Comparison of ENCODE assay signal across 20 mouse cellular contexts in the genomic region with DNA sequence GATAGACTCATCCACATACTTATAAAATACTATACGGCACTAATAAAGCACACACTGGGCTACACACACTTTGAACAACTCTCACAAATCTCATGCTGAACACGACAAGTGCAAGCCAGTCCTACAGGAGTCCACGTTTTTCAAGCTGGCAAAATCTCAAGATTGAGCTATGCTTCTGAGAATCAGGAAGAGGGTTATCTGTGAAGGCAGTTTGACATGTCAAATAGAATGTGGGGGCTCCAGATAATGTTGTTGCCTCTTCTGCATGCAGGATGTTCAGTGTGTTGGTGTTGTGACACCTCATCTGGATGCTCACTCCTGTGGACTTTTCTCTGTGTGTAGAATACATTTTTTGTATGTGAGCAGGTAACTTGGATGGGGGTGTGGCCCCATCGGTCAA.
DNase-seq lines count a peak whose midpoint lies in the region; ATAC-seq and TF ChIP-seq lines count a peak whose summit lies in the region.
"Had no signal": no experiment of that assay in that cellular context is flagged by ENCODE, and none has a peak within 500 bp of the region (broad histone marks: within the 10 kb centered on the region; RNA-seq: fewer than 3 reads in every experiment).

No protein-coding gene starts in this region.

- H3K9ac ChIP-seq in MEL (ENCODE audit: control insufficient read depth, low read depth, low read length, poor library complexity, severe bottlenecking): no peak overlapping the region
- no peak overlapping the region for H3K9ac ChIP-seq in midbrain, embryonic 15.5 days

- TF ChIP-seq POLR2A in MEL (IDR thresholded peaks at IDR 0.05; ENCODE audit: control insufficient read depth in 1 of 2, insufficient read depth in 1 of 2, low read depth in 1 of 2, low read length in 2 of 2, poor library complexity in 1 of 2): no peak

- no peak for TF ChIP-seq CTCF in MEL (IDR thresholded peaks at IDR 0.05 in 2 of 3, conservative IDR thresholded peaks at IDR 0.05 in 1 of 3; ENCODE audit: control insufficient read depth in 1 of 3, insufficient read depth in 1 of 3, low read depth in 2 of 3, low read length in 3 of 3, poor library complexity in 1 of 3, severe bottlenecking in 1 of 3)

- H3K79me2 ChIP-seq in MEL (ENCODE audit: control insufficient read depth, insufficient read depth, low read length, poor library complexity): no peaks in the 10 kb centered on the region

- peak; percentile 73 for DNase-seq in MEL (ENCODE audit: low read depth, low spot score)
- DNase-seq in MEL-GATA-1-ER (ENCODE audit: extremely low read depth, low read depth): peak; percentile 47
- no peak for DNase-seq in cerebellum, adult 11 months
- DNase-seq: adrenal gland, adult 2 months; adrenal gland, adult 8-10 months; adrenal gland, postnatal 10 days; adrenal gland, postnatal 14 days; adrenal gland, postnatal 25 days; adrenal gland, postnatal 36 days; B cell, adult 2 months; cerebellum, adult 11-12 months; cerebellum, adult 18-20 months; cerebellum, adult 2 months; cerebellum, adult 8-10 months; cerebellum, adult 9-10 months had no signal

- ATAC-seq in midbrain, embryonic 15.5 days (replicated peaks): no peak
- ATAC-seq: activated CD4-positive, CD25-positive, alpha-beta regulatory T cell, adult 4 months; CD4-positive, CD25-positive, alpha-beta regulatory T cell, adult 4 months; Patski had no signal

- H3K9me3 ChIP-seq in MEL (replicated peaks; ENCODE audit: insufficient read depth, low read length): no peaks in the 10 kb centered on the region
- no peaks in the 10 kb centered on the region for H3K9me3 ChIP-seq in midbrain, embryonic 15.5 days
- H3K9me3 ChIP-seq: G1E had no signal

- H3K36me3 ChIP-seq in MEL (ENCODE audit: control insufficient read depth in 1 of 2, insufficient read depth in 2 of 2, low read length in 2 of 2): peaks cover 0 to 9% of the 10 kb centered on the region in 2 experiments; a peak in 2 of 4 replicates
- no peaks in the 10 kb centered on the region for H3K36me3 ChIP-seq in midbrain, embryonic 15.5 days (replicated peaks)
- H3K36me3 ChIP-seq: G1E had no signal

- H3K4me1 ChIP-seq in MEL (ENCODE audit: control insufficient read depth in 1 of 2, insufficient read depth in 2 of 2, low read length in 2 of 2): peaks cover 0 to 13% of the 10 kb centered on the region in 2 experiments; a peak in 2 of 4 replicates
- no peaks in the 10 kb centered on the region for H3K4me1 ChIP-seq in midbrain, embryonic 15.5 days

- 85% methylated on average over 4 of the region's 4 CpGs for WGBS in midbrain, embryonic 15.5 days

- 0 out of 4 replicates have a peak, but pooled peaks cover 0 to 2% of the 10 kb centered on the region in 2 experiments for H3K27me3 ChIP-seq in MEL (ENCODE audit: control insufficient read depth in 1 of 2, insufficient read depth in 2 of 2, low read length in 2 of 2)
- H3K27me3 ChIP-seq in midbrain, embryonic 15.5 days (replicated peaks): 0 out of 2 replicates have a peak, but pooled peaks cover 2% of the 10 kb centered on the region

- H3K27ac ChIP-seq in MEL (ENCODE audit: control insufficient read depth, low read depth, low read length): no peak overlapping the region
- no peak overlapping the region for H3K27ac ChIP-seq in midbrain, embryonic 15.5 days

- peak; percentile 62 to 65; a peak in 3 of 4 replicates for TF ChIP-seq EP300 in MEL (IDR thresholded peaks at IDR 0.05; ENCODE audit: low read depth in 1 of 2, low read length in 2 of 2)

- TF ChIP-seq RAD21 in MEL (IDR thresholded peaks at IDR 0.05; ENCODE audit: low read depth, low read length): no peak

- H3K4me3 ChIP-seq in MEL (ENCODE audit: control insufficient read depth in 1 of 2, insufficient read depth in 1 of 2, low read depth in 2 of 2, low read length in 2 of 2): no peak overlapping the region
- no peak overlapping the region for H3K4me3 ChIP-seq in midbrain, embryonic 15.5 days

- no peak overlapping the region for H3K4me2 ChIP-seq in midbrain, embryonic 15.5 days

TF ChIP-seq in MEL, 35 proteins besides CTCF, POLR2A, EP300 and RAD21:
- TF ChIP-seq RCOR1 (IDR thresholded peaks at IDR 0.05; ENCODE audit: low read depth, low read length) (peak; percentile 61; the same call in 1 of the 2 replicates), CHD2 (IDR thresholded peaks at IDR 0.05; ENCODE audit: low read length) (no peak), TCF12 (IDR thresholded peaks at IDR 0.05; ENCODE audit: low read depth, low read length) (0 out of 2 replicates have a peak, but pooled peaks have one; percentile 8), MEF2A (IDR thresholded peaks at IDR 0.05; ENCODE audit: extremely low read depth, insufficient replicate concordance, low read depth, low read length, poor library complexity, severe bottlenecking) (no peak), ELF1 (IDR thresholded peaks at IDR 0.05; ENCODE audit: low read depth, low read length) (0 out of 2 replicates have a peak, but pooled peaks have one; percentile 18), MYC (IDR thresholded peaks at IDR 0.05; ENCODE audit: low read depth, low read length) (peak; percentile 56), GATA1 (IDR thresholded peaks at IDR 0.05; ENCODE audit: low read depth, low read length) (peak; percentile 53), TBP (IDR thresholded peaks at IDR 0.05; ENCODE audit: low read depth, low read length) (0 out of 2 replicates have a peak, but pooled peaks have one; percentile 22)
